Mouse (Mus musculus): ENCODE measurements at regions not wholly inside any gene's neighbourhood (a gene's known extent, or its start where the extent isn't known, plus 50 kb on each side); places are given as distances from the start of the nearest gene placed in this dataset.

DNA sequence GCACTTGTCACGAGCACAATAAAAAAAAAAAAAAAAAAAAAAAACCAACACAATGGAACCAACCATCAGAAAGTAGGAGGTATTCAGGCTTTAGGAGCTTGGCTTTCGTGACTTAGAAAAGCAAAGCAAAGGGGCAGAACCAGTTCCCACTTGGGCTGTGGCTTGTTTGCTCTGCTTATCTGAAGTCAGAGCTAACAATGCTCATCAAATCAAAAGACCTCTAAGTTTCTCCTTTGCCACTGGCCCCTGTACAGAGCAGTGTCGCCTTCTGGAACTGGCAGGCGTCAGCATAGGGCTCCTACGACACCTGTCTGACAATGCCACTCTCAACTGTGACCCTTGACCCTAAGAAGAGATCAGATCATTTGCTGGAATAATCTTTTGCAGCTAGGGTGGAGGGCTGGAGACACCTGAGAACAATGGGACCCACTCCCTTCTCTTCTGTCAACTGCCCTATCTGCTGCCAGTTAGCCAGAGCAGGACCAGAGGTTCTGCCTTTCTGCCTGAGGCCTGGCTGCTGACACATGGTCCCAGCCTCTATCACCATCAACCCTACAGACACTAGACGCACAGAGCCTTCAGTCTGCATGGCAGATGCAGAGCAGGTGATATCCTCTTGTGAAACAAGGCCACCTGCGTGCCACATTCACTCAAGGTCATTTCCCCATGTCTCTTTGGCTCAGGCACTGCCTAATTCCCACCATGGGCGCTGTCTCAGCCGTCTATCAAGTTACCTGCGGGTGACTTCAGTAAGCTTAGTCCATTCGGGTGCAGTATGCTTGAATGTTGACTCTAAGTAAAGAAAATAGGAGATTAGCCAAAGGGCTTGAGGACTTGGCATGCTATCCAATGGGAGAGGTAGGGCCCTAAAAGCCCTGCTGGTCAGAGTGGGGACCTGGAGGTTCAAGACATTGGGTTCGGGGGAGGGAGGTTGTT, 136.1 kb upstream of the Zfp703 start:
- no peak for DNase-seq (ENCODE audit: low spot score in 2 of 2)

DNA sequence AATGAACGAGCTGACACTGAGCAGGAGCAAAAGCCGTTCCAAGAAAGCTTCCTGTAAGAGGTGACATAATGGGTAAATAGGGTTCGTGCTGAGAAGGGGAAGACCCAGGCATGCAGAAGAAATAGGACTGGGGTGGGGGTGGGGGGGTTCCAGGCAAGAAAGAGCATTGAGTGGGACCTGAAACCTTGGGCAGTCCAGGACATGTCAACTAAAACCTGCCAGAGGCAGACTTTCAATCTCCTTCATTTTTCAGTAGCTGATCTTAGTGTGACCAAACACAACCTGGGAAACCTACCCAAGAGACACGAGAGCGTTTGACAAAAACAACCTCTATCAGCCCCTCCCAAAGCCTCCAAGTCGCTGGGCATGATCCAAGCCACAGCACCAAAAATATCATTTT, 133.4 kb upstream of the Zfp703 start:
- DNase-seq (ENCODE audit: low spot score in 2 of 2), result no peak

DNA sequence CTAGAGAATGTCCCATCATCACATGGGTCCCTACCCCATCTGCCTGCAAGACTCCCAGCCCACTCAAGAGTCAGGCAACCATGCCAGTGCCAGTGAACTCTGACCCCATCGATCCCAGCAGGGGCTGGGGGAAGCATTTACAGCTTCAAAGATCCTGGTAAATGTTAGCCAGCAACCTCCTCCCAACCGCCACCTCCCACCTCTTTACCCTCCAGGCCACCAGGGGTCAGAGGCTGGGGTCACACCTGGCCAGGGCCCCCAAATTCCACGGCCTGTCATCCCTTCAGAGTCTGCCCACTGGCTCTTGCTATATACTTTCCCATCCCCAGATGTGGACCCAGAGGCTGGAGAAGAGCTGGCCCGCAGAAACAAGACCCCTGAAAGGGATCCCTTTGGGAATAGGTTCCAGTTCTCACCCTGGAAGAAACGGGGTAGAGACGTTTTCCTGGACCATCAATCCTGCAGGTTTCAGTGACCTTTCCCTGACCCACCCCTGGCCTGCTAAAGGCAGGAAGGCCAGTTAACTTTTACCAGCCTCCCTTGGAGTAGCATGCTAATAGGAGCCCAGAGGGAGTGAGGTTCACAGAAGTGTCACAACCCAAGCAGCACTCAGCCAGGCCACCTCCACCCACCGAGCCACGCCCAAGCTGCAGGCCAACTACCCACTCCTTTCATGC, 132.9 kb upstream of the Zfp703 start:
- no peak for DNase-seq (ENCODE audit: low spot score in 2 of 2)

DNA sequence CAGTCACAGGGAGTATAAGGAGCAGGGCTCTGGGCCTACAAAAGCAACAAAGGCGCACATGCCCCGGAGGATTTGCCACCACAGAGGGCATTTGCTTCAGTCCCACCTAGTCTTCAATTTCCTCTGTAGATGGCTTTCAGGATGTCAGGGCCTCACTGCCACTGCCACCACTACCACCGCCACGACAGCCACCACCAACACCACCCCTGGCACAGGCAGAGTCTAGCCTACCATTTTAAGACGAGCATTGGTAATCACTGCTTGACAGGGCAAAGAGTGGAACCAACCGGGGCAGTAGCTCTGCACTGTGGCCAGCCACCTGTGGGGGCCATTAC, 132.3 kb upstream of the Zfp703 start:
- DNase-seq (ENCODE audit: low spot score in 2 of 2), result no peak

DNA sequence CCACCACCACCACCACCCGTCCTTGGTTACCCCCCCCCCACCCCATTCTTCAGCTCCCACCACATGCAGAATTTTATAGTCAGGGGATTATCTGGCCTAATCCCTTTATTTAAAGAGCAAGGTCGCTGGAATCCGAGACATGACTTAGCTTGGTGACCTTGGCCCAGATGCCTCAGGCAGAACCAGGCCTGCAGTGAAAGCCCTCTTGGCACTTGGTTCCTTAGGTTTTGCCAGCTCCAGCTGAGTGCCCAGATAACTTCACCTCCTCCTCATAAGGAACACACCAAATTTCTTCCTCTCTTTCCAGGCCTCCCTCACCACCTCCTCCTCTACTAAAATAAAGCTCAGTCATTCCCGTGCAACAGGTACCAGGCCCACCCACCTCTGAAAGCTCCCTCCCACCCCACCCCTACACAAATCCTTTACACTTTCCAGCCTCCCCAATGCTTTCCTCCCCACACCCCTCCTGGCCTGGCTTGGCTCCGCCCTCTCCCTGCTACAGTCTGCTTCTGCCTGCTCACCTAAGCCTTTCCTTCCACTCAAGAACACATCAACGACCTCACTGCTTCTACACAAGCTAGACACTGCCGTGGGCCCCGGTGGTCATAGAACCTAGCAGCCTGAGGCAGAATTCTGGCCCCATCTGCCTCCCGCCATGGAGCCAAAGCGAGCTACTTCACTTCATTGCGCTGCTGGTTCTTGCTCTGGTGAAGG, 131.5 kb upstream of the Zfp703 start:
- no peak for DNase-seq (ENCODE audit: low spot score in 2 of 2)

DNA sequence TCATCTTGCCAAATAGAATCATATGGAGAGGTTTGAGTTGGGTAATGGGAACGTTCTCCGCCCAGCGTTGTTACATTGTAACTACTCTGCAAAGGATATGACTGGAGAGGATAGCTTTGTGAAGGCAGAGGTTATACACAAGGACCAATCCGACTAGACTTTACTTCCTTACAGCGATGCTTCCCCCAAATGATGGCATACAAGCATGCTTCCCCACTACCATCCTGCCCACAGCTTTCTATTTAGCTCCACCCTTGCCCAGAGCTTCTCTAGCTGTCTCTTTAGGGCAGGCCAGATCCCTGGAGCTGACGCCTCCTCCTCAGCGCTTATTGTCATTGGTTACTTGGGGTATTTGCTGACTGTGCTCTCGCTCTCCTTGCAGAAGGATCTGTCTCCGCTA, 130.1 kb upstream of the Zfp703 start:
- DNase-seq (ENCODE audit: low spot score in 2 of 2), result no peak

DNA sequence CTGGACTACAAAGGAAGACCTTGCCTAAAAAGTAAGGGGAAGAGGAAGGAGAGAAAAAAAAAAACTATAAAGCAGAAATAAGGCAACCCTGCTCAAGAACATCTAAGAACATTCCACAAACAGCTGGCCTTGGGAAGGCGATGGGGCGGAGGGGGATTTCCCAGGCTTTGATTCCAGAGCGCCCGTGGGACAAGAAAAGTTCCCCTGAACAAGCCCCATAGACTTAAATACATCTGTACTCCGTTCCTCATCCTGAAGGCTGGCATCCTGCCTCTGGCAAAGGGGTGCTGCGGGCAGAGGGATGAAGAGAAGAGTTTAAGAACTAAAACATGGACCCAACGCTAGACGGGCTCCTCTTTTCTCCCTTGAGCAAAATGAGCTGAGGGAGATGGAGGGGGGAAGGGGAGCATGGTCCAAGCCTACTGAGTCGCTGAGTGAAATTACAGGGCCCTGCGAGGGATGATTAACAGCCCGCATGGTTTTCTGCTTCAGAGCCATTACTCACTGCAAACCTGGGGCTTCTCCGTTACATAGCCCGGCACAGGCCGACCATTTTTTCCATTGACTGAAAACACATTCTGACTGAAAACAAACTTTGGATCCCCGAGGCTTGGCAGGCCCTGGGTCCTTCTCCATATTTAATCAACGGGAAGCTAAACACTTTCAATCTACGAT, 128.9 kb upstream of the Zfp703 start:
- DNase-seq (ENCODE audit: low spot score in 2 of 2), result no peak

DNA sequence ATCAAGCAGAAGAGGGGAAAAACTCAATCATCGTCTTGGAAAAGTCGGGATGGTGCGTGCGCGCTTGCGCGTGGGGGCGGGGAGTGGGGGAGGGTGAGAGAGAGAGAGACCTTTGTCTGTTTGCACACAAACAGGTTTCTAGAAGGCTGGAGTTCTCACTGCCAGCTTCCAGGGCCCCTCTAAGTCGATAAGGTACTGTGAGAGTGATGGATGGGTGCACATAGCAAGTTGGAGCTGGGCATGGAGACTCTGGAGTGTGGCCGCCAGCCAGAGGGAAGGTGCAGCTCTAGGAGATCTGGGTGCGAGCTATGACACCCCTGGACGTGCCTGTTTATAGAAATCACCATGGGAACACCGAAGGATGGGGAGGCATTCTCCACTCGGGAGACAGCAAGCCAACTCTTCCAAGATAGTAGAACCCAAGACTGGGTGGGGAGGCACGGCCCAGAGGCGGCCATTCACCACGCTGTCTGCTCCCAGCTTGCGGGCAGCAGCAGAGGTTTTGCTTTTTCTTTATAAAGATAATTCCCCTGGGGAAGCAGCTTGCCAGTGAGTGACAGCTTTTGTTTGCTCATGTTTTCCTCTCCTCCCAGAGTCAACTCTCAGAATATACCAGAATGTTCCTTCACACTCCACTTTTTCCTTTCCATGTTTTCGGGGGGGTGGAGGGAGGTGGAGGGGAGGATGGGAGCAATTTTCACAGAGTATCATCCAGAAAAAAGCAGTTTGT, 128.0 kb upstream of the Zfp703 start:
- peak in 1 of 2 experiments; percentile 10 for DNase-seq (ENCODE audit: low spot score in 2 of 2)

DNA sequence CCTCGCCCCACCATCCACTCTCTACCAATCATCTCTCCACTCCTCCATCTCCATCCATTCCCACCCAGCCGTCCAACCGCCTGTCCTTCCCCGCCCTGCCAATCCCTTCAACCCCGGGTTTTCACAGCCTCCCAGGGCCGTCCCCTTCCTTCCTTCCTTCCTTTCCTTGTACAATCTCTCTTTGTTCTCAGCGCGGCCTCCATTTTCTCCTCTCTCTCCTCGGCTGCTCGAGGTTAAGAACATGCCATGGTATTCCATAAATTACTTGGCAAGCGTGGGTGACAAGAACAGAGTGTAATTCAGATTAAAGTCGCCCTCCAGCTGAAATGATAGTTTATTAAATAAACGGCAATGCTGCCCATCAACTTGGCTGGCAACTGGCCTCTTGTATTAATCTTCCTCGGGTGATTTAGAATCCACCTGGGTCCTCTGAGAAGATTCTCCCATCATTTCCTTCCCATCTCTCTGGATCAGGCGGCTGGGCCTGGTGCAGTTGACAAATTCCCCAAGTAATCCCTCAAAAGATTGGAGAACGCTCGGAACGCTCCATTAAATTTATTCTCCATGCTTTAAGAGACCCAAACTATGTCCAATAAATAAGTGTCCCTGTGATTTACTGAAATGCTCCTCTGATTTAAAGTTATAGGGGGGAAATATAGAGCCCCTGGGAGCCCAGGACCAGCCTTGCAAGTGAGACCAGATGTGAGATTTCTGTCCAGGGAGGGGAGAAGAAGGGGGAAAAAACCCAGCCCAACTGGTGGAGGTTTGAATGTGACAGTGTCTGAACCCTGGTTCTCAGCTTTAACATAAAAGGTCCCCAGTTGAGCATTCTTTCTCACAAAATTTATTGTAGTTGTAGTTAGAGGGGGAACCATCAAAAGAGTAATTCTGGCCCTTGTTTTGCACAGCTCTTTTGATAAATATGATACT, 125.0 kb upstream of the Zfp703 start:
- no peak for DNase-seq (ENCODE audit: low spot score in 2 of 2)

DNA sequence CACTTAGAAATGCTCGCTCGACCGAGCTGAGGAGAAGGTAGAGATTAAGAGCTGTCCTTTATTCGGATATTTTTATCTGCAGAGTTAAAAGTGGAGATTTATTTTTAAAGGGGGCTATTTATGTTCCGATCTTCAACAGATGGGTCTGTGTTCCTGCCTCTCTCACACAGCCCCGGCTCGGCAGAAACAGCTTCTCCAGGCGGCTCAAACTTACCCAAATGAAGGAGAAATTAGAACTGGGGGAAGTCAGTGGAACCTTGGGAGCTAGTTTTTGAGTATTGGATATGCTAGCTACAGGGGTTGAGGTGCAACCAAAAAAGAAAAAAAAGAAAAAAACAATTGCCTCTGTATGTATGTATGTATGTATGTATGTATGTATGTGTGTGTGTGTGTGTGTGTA, 124.2 kb upstream of the Zfp703 start:
- DNase-seq (ENCODE audit: low spot score in 2 of 2), result no peak

DNA sequence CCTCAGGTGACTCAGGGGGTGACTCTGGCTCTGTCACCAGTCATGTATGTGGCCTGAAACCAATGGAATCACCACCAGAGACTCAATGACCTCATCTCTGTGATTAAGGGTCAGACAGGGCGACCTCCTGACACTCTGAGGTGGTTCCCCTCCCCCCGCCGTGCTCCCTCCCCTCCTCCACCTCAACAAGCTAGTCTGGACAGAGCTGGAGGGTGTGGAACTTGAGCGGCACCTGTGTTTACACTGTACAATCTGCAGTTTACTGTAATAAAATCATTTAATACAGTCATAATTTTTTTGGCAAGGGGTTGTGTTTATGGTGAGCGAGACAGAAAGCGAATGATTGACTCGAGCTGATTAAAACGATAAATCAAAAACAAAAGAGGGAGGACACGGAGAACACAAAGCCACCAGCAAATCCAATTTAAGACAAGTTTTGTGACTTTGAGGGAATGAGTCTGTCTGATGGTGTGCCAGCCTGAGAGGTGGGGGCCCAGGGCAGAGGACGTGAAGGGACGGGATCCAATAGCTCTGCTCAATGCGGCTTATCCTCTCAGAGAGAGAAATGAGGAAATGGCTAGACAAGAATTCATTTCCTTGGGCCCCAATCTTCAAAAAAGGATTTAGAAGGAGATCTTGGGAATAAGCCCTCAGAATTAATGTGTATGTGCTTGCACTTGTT, 122.4 kb upstream of the Zfp703 start:
- DNase-seq (ENCODE audit: low spot score in 2 of 2), result no peak

DNA sequence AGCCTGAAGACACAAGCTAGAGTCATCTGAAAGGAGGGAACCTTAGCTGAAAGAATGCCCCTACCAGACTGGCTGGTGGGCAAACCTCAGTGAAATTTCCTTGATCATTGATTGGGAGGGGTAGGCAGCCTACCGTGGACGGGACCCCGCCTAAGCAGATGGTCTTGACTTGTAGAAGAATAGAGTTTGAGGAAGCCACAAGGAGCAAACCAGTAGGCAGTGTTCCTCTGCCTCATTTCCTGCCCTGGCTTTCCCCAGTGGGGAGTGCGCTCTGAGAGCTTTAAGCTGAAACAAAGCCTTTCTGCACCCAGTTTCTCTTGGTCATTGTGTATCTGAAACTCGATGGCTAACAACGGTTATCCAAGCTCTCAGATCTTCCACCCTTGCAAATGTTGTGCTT, 121.9 kb upstream of the Zfp703 start:
- no peak for DNase-seq (ENCODE audit: low spot score in 2 of 2)

DNA sequence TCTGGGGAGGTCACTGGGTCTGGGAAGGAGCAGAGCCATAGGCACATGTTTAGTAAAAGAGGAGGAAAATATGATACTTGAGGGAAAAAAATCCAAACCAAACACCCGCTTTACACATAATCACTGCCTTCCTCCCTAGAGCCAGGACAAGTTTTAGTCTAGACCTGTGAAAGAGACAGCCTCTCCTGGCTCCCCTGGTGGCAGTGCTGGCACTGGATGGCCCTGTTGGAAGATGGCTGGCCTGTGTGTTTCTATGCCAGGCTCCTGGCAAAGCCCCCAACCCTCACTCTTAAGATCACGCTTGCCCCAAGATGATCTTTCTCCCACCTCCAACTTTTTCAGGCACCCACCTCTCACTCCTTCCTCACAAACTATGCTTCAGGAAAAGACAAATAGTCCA, 112.6 kb upstream of the Zfp703 start:
- no peak for DNase-seq (ENCODE audit: low spot score in 2 of 2)

DNA sequence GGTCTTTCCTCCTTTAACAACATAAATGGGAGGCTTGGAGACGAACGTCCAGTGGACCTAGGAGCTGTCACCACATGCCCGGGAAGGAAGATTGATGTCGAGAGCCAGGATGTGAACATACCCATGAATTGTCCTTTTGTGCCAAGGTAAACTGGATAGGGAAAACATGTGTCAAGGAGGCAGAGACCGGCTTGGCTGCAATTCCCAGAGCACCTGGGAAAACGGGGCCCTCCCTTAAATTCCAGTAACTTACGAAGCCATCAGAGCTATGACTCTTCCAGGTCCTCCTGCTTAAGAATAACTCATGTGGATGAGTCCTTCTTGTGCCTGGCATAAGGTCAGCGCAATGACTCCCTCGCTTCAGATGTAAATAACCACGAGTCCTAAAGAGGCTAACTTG, 112.2 kb upstream of the Zfp703 start:
- DNase-seq (ENCODE audit: low spot score in 2 of 2), result no peak

DNA sequence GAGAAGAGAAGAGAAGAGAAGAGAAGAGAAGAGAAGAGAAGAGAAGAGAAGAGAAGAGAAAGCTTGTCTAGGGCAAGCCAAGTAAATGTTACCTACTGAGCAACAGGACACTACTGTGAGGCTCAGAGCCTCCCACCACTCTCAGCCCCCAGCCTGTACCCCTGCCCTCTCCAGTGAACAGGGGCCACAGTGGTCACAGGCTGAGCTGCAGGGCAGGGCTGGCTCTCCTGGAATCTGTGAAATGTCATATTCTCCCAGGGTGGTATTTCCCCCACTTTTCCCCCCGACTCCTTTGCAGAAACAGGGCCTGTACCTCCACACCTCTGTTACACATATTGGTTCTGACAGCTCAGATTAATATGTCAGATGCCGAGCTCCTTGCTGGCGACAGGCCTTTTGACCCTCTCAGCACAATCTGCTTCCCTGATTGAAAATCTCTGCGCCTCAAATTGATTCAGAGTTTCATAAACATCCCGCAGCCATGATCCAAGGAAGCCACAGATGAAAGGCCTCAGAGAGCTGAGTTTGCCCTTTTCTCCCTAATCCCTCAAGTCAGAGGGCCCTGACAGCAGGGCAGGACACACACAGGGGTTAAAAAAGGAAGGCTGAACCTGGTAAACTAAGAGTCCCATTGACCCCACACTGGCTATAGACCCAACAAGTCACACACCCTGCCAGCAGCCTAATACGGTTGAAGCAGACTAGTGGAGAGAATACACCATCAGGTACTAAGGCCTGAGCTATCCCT, 108.8 kb upstream of the Zfp703 start:
- no peak for DNase-seq (ENCODE audit: low spot score in 2 of 2)

DNA sequence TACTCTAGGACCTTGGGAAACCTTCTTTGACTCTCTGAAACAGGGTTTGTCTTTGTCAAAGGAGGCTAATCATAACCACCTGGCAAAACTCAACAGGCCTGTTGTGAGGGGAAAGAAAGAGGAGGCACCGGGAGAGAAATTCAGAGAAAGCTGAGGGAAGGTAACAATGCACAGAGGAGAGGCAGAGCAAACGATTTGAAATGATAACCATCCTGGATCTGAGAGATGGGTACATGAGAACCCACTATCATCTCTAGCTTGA, 108.3 kb upstream of the Zfp703 start:
- no peak for DNase-seq (ENCODE audit: low spot score in 2 of 2)

DNA sequence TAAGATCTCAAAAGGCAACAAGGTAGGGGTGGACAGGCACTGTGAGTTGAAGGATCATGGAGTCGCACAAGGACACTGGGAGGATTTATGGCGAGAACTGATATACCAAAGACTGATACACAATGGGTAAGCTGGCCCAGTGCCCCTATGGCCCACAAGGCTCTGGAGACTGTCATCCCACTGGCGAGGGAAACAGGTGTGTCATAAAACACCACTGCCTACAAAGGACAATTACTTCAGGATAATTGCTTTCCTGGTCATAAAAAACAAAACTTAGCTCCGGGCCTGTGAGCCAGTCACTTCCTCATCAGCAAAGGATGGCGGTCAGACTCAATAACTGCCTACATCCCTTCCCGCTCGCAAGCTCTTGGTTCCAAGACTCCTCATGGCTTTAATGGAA, 105.3 kb upstream of the Zfp703 start:
- DNase-seq (ENCODE audit: low spot score in 2 of 2), result no peak

DNA sequence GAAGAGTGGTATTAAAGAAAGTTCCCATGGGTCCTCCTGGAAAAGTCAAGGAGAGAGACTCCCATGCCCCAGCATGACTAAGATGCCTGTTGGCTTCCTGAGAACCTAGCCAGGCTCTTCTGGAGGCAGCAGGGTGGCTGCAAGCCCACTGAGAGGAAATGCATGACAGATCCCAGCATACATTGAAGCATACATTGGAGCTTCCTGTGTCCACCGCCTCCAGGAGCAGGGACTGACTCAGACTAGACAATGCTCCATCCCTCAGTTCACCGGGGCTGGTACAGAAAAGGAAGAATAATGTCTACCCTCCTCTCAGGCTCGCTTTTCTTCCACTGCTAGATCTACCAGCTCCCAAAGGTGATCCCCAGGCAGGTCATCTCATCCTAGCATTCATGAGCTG, 104.7 kb upstream of the Zfp703 start:
- DNase-seq (ENCODE audit: low spot score in 2 of 2), result no peak

DNA sequence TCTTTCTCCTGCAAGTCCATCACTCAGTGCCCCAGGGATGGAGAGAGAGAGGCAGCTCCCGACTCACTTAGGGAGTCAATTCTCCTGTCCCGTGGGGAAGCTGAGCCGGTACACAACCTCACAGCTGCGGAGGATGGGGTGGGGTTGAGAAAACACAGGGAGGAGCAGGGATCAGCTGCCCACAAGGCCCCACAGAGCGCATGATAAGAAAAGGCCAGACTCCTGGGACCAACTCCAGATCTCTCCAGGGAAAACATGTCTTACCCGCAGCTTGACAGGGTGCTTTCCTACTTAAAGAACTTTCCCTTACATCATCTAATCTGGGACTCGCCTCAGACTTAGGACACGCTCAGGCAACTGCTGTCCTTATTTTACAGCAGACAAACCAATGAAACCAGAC, 104.3 kb upstream of the Zfp703 start:
- no peak for DNase-seq (ENCODE audit: low spot score in 2 of 2)
